Mouse (Mus musculus) brain, embryonic 14.5 days (tissue): ENCODE data around the gene Castor2.

ENCODE experiments used
- CTCF ChIP-seq: fragments of 200-500 bp; IDR thresholded peaks from 2 replicates; pipeline ENCODE4 v1.5.1; 2012; ENCODE audit warnings: inconsistent platforms, mild to moderate bottlenecking, moderate library complexity, borderline replicate concordance; ENCODE audit not compliant: insufficient read depth, insufficient read length; ENCODE audit errors: extremely low read depth
- POLR2A ChIP-seq: fragments of 200-500 bp; IDR thresholded peaks from 2 replicates; pipeline ENCODE4 v1.6.1; 2012; ENCODE audit warnings: mild to moderate bottlenecking, inconsistent platforms, borderline replicate concordance; ENCODE audit not compliant: poor library complexity, insufficient read depth, insufficient read length, severe bottlenecking; ENCODE audit errors: extremely low read depth

GRCm38 (mm10) chr5:134087211-134087610 is 12.3 kb upstream of the Castor2 start:
- TF ChIP-seq CTCF (no peak), POLR2A (no peak)
